Mouse (Mus musculus) ES-Bruce4 (cell line): Measurements from ENCODE around the gene Tex33.

Experiments used
- CTCF ChIP-seq: IDR thresholded peaks from one replicate; pipeline ENCODE4 v1.8.1; 2011; ENCODE audit warnings: low read depth, low read length
- EP300 ChIP-seq: IDR thresholded peaks from 2 replicates; pipeline ENCODE4 v1.6.1; 2011; ENCODE audit warnings: low read depth, low read length; ENCODE audit not compliant: insufficient read depth
- POLR2A ChIP-seq: IDR thresholded peaks from one replicate; pipeline ENCODE4 v1.8.1; 2011; ENCODE audit warnings: low read length; ENCODE audit not compliant: insufficient read depth

GRCm38 (mm10) chr15:78431541-78432121 is 35.9 kb upstream of the Tex33 start:
- TF ChIP-seq POLR2A = no peak
- no peak for TF ChIP-seq CTCF
- TF ChIP-seq EP300 = no peak
